Mouse (Mus musculus): ENCODE data around the gene Nlrc4.

DNA sequence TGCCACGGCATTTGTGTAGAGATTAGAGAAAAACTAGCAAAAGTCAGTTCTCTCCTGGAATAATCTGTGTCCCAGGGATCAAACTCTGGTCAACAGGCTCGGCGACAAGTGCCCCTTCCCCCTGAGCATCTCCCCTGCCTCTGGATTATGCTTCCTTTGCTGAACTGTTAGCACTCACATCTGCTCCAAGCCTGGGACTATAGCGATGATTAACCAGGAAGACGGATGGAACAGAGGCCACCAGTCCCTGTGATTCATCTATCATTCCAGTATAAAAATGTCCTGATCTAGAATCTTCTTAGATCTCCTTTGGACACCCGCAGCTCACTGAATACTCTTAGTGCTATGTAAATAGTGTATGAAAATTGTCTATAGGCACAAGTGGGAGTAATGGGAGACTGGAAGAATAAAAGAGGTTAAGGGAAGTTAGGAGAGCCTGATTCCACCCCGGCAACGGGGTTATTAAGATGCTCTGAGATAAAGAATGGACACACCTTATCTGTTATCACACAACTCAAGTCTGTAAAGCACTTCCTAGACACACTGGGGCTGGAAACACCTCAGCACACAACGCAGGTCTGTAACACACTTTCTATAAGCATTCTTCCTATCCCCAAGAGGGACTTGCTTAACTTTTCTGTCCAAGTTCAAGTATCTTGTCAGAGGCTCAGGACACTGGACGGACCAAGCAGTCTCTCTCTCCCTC, 817 bp downstream of the Nlrc4 start:
- TF ChIP-seq POLR2A (IDR thresholded peaks at IDR 0.05; ENCODE audit: extremely low read depth, insufficient read depth, low read length) (no peak), CTCF (IDR thresholded peaks at IDR 0.05; ENCODE audit: low read depth, low read length) (no peak)
